Mouse (Mus musculus) midbrain, embryonic 14.5 days (tissue): ENCODE measurements around the gene Trp53bp1. TPM values are rescaled to one million over a fixed set of nuclear protein-coding genes. Genes with fewer than 3 reads are reported as not detected.

Source experiments
- ATAC-seq: fragments of 200-750 bp; cut with Nextera tagmentation; 2 replicates; pipeline ENCODE4 v1.8.0; 2017; ENCODE audit warnings: moderate number of reproducible peaks, moderate library complexity; ENCODE audit not compliant: low FRiP score, low TSS enrichment
- DNase-seq: peaks from one replicate; pipeline ENCODE4 v3.0.0-alpha.2; 2015
- H3K27ac ChIP-seq: fragments of 300-500 bp; sonication (generic); replicated peaks from 2 replicates; pipeline ENCODE4 v1.5.1; 2014; ENCODE audit warnings: mild to moderate bottlenecking, low read depth, low read length, moderate library complexity
- H3K27me3 ChIP-seq: fragments of 300-500 bp; sonication (generic); 2 replicates; pipeline ENCODE4 v1.6.1; 2014; ENCODE audit warnings: low read length, control low read depth, mixed read lengths; ENCODE audit not compliant: control insufficient read depth, insufficient read depth
- H3K36me3 ChIP-seq: fragments of 300-500 bp; sonication (generic); 2 replicates; pipeline ENCODE4 v1.6.1; 2014; ENCODE audit warnings: low read length, control low read depth; ENCODE audit not compliant: control insufficient read depth, insufficient read depth
- H3K4me1 ChIP-seq: fragments of 300-500 bp; sonication (generic); 2 replicates; pipeline ENCODE4 v1.6.1; 2014; ENCODE audit warnings: mild to moderate bottlenecking, antibody characterized with exemption, low read length, control low read depth; ENCODE audit not compliant: control insufficient read depth, insufficient read depth
- H3K4me2 ChIP-seq: fragments of 300-500 bp; sonication (generic); 2 replicates; pipeline ENCODE4 v1.6.1; 2014; ENCODE audit warnings: mild to moderate bottlenecking, low read length, moderate library complexity
- H3K4me3 ChIP-seq: fragments of 300-500 bp; sonication (generic); replicated peaks from 2 replicates; pipeline ENCODE4 v1.5.1; 2014; ENCODE audit warnings: low read depth, low read length
- H3K9ac ChIP-seq: fragments of 300-500 bp; sonication (generic); replicated peaks from 2 replicates; pipeline ENCODE4 v1.6.1; 2014; ENCODE audit warnings: mild to moderate bottlenecking, low read length, moderate library complexity
- H3K9me3 ChIP-seq: fragments of 300-500 bp; sonication (generic); 2 replicates; pipeline ENCODE4 v1.6.1; 2016; ENCODE audit warnings: low read length, control low read depth, mixed read lengths; ENCODE audit not compliant: control insufficient read depth
- WGBS: fragments of 180-500 bp; shearing (Covaris S2); extraction: QIAGEN DNeasy Blood & Tissue Kit; methylation state at CpG from one replicate; pipeline ENCODE4 v1.1.7; 2014; 5-methylcytosine and 5-hydroxymethylcytosine counted together
- polyA plus RNA-seq: library from polyadenylated mRNA; unstranded; fragments of >200 nt; fragmentation: Nextera tagmentation; extraction: Ambion mirVana; gene quantifications from 2 replicates; pipeline ENCODE4 v1.2.1, GENCODE M21; 2014

Gene Trp53bp1
- polyA plus RNA-seq, 1 experiment from 2014 or later: 193 TPM

DNA sequence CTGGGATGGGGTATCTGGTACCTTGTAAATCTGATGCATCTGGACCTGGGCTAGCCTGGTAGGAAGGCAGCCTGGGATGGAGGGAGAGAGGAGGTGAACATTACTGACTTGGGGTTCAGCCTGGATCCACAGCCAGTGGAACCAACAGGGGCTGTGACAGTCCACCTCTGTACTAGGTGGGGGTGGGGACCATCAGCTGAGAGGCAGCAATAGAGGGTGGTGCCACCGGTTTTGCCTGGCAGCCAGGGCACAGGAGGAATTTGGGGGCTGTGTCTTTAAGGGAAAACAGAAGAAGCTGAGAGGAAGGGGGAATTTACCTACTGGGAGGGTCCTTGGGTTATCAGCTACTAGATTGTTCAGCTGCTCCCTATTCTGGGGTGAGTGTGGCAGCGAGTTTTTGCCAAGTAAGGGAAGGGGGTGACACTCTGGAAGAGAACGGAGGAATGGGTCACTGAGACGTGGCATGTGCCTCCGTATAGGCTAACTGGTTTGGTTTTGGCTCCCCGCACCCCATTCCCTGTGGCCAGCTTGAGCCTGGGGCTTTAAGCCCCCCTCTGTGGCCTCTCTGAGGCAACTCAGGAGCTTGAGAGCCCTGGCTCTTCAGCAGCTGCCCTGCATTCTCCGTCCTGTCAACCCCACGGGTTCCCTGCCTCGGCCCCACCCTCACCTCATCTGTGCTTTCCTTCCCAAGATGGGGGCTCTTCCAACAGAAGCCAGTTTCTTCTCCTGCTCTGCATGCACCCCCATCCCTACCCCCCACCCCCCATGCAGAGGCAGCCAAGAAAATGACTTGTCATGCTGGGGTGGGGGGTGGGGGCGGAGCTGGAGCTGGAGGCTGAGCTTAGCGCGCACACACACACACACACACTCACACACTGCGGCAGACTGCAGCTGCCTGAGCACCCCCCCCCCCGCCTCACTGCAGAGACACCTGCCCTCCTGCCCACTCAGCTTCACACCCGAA is 24.7 kb upstream of the Trp53bp1 start:
- Histone ChIP-seq H3K4me2 (peak overlapping the region; percentile 89), H3K27ac (peak overlapping the region; percentile 79), H3K4me1 (peaks cover 34% of the 10 kb centered on the region), H3K9me3 (no peaks in the 10 kb centered on the region), H3K27me3 (no peaks in the 10 kb centered on the region), H3K36me3 (peaks cover 20% of the 10 kb centered on the region), H3K4me3 (peak overlapping the region; percentile 55), H3K9ac (peak overlapping the region; percentile 38)
- DNase-seq (peak; percentile 79), ATAC-seq (peak; percentile 60)
- 1% methylated on average over 15 of the region's 15 CpGs for WGBS

GRCm38 (mm10) chr2:121294753-121295607 is 23.8 kb upstream of the Trp53bp1 start:
- ATAC-seq (peak; percentile 79), DNase-seq (peak; percentile 85)
- under 1% methylated on average over 18 of the region's 18 CpGs for WGBS
- peak overlapping the region; percentile 79 for H3K27ac ChIP-seq
- peaks cover 41% of the 10 kb centered on the region for H3K4me1 ChIP-seq
- peak overlapping the region; percentile 89 for H3K4me2 ChIP-seq
- peak overlapping the region; percentile 38 for H3K9ac ChIP-seq
- no peaks in the 10 kb centered on the region for H3K9me3 ChIP-seq
- peak overlapping the region; percentile 55 for H3K4me3 ChIP-seq
- H3K27me3 ChIP-seq: no peaks in the 10 kb centered on the region
- H3K36me3 ChIP-seq: peaks cover 12% of the 10 kb centered on the region

DNA sequence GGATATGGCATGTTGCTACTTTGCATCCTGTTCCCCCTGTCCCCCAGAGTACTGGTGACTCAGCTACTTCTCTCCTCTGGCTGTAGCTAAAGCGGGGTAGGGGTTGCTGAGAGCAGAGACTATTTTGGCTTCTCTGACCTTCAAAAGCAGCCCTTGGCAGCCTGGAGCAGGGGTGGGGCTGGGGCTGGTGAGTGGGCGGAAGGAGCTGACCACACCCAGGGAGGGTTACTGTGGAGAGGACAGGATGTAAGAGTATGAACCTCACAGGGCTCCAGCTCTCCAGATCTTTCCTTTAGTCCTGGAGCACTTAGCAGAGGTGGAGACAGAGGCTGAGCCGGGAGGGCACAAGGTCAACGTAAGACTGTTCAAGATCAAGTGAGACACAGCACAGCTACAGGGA is 23.0 kb upstream of the Trp53bp1 start:
- DNase-seq (no peak), ATAC-seq (no peak)
- no peaks in the 10 kb centered on the region for H3K27me3 ChIP-seq
- H3K36me3 ChIP-seq: 0 out of 2 replicates have a peak, but pooled peaks cover 6% of the 10 kb centered on the region
- peak overlapping the region; percentile 89 for H3K4me2 ChIP-seq
- H3K4me1 ChIP-seq: peaks cover 44% of the 10 kb centered on the region
- H3K9me3 ChIP-seq: no peaks in the 10 kb centered on the region
- no peak overlapping the region; the same call in 1 of the 2 replicates for H3K4me3 ChIP-seq
- peak overlapping the region; percentile 79 for H3K27ac ChIP-seq
- 46% methylated on average over 4 of the region's 4 CpGs for WGBS
- H3K9ac ChIP-seq: peak overlapping the region; percentile 9; the same call in 1 of the 2 replicates

GRCm38 (mm10) chr2:121292316-121293013 is 21.3 kb upstream of the Trp53bp1 start:
- no peak overlapping the region for H3K27ac ChIP-seq
- 72% methylated on average over 5 of the region's 5 CpGs for WGBS
- H3K36me3 ChIP-seq: no peaks in the 10 kb centered on the region
- H3K4me3 ChIP-seq: no peak overlapping the region
- ATAC-seq (no peak), DNase-seq (no peak)
- no peak overlapping the region for H3K4me2 ChIP-seq
- no peaks in the 10 kb centered on the region for H3K27me3 ChIP-seq
- H3K9ac ChIP-seq: no peak overlapping the region
- peaks cover 56% of the 10 kb centered on the region for H3K4me1 ChIP-seq
- H3K9me3 ChIP-seq: no peaks in the 10 kb centered on the region

- H3K4me3 ChIP-seq: peak overlapping the region; percentile 60
- ATAC-seq: peak; percentile 65; the same call in 1 of the 2 replicates
- no peaks in the 10 kb centered on the region for H3K9me3 ChIP-seq
- H3K9ac ChIP-seq: peak overlapping the region; percentile 46
- no peaks in the 10 kb centered on the region for H3K27me3 ChIP-seq
- WGBS: 3% methylated on average over 36 of the region's 36 CpGs
- H3K4me2 ChIP-seq: peak overlapping the region; percentile 90
- peak; percentile 56 for DNase-seq
- peak overlapping the region; percentile 65 for H3K27ac ChIP-seq
- peaks cover 39% of the 10 kb centered on the region for H3K4me1 ChIP-seq
- H3K36me3 ChIP-seq: no peaks in the 10 kb centered on the region
Observed at GRCm38 (mm10) chr2:121289730-121290540, 18.7 kb upstream of the Trp53bp1 start.

GRCm38 (mm10) chr2:121288901-121289729 is 17.9 kb upstream of the Trp53bp1 start, which contains the start of gene Map1a:
Gene Map1a, plus strand, starts transcription at chr2:121289600.
- no peaks in the 10 kb centered on the region for H3K36me3 ChIP-seq
- H3K9ac ChIP-seq: peak within 1 kb of the TSS; percentile 62
- WGBS: under 1% methylated on average over 48 of the region's 48 CpGs
- peak within 1 kb of the TSS; percentile 89 for H3K27ac ChIP-seq
- H3K4me1 ChIP-seq: peaks cover 31% of the 10 kb centered on the region
- H3K27me3 ChIP-seq: no peaks in the 10 kb centered on the region
- H3K9me3 ChIP-seq: no peaks in the 10 kb centered on the region
- H3K4me3 ChIP-seq: peak within 1 kb of the TSS; percentile 60
- peak; percentile 100 for DNase-seq
- peak; percentile 97 for ATAC-seq
- peak within 1 kb of the TSS; percentile 90 for H3K4me2 ChIP-seq

- WGBS: 34% methylated on average over 2 of the region's 2 CpGs
- no peaks in the 10 kb centered on the region for H3K36me3 ChIP-seq
- H3K9ac ChIP-seq: peak overlapping the region; percentile 20; the same call in 1 of the 2 replicates
- DNase-seq (peak; percentile 75), ATAC-seq (no peak)
- H3K27me3 ChIP-seq: no peaks in the 10 kb centered on the region
- peak overlapping the region; percentile 90 for H3K4me2 ChIP-seq
- no peak overlapping the region for H3K4me3 ChIP-seq
- H3K4me1 ChIP-seq: peaks cover 27% of the 10 kb centered on the region
- H3K9me3 ChIP-seq: no peaks in the 10 kb centered on the region
- peak overlapping the region; percentile 89 for H3K27ac ChIP-seq
Observed at GRCm38 (mm10) chr2:121287850-121288249, 16.6 kb upstream of the Trp53bp1 start.
